11 mouse cellular contexts compared by ENCODE assay signal in the genomic region with DNA sequence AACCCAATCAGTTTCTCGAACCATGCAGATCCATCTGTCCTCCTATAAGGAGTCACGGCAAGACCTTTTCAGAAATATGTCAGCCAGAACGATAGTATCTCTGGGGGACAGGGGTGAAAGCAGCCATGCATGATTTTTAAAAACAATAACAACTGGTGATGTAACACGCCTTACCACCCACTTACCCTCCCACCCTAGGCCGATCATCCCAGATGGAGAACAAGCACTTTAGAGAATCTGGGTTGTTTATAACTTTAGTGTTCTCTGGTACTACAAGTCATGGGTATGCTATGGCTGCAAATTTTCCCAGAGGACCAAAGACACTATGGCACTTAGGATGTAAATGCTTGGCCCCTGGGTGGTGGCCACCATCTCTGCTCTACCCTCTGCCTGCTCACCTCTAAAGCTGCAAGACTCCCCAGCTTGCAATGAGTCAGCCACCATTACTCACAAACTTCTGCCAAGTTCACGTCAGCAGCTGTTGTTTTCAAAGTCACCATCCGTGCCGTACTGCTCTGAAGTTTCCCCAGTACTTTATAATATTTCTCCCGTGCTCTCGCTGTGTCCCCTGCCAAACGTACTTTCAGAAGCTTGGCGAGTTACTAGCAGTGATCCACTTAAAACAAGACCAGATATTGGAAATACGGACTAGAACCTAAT. TPM values are rescaled to one million over a fixed set of nuclear protein-coding genes. Genes with fewer than 3 reads are reported as not detected.
DNase-seq lines count a peak whose midpoint lies in the region; ATAC-seq lines count a peak whose summit lies in the region.
"Had no signal": no experiment of that assay in that cellular context is flagged by ENCODE, and none has a peak within 500 bp of the region (broad histone marks: within the 10 kb centered on the region; RNA-seq: fewer than 3 reads in every experiment).

No protein-coding gene starts in this region.

- H3K27ac ChIP-seq in lung, embryonic 15.5 days, result no peak overlapping the region
- H3K27ac ChIP-seq: forebrain, embryonic 10.5 days; hindbrain, embryonic 15.5 days; limb, embryonic 12.5 days had no signal

- H3K9ac ChIP-seq in lung, embryonic 15.5 days, result no peak overlapping the region
- H3K9ac ChIP-seq: hindbrain, embryonic 15.5 days; limb, embryonic 12.5 days had no signal

- ATAC-seq in lung, embryonic 15.5 days (ENCODE audit: borderline replicate concordance, extremely low read depth, low FRiP score, low TSS enrichment), result peak; percentile 32; the same call in 1 of the 2 replicates
- ATAC-seq in erythroblast, adult 5-6 weeks (replicated peaks; ENCODE audit: low FRiP score, poor library complexity, severe bottlenecking), result no peak

- no peak overlapping the region; the same call in 1 of the 2 replicates for H3K4me2 ChIP-seq in lung, embryonic 15.5 days
- H3K4me2 ChIP-seq: hindbrain, embryonic 15.5 days; limb, embryonic 12.5 days had no signal

- H3K9me3 ChIP-seq in lung, embryonic 15.5 days, result no peaks in the 10 kb centered on the region
- H3K9me3 ChIP-seq: forebrain, embryonic 10.5 days; hindbrain, embryonic 15.5 days; limb, embryonic 12.5 days had no signal

- WGBS in lung, embryonic 15.5 days, result 56% methylated on average over 13 of the region's 13 CpGs

- no peaks in the 10 kb centered on the region for H3K36me3 ChIP-seq in lung, embryonic 15.5 days
- H3K36me3 ChIP-seq: forebrain, embryonic 10.5 days; hindbrain, embryonic 15.5 days; limb, embryonic 12.5 days had no signal

- H3K4me1 ChIP-seq in lung, embryonic 15.5 days, result peaks cover 28% of the 10 kb centered on the region
- H3K4me1 ChIP-seq: limb, embryonic 12.5 days had no signal

- no peak overlapping the region for H3K4me3 ChIP-seq in lung, embryonic 15.5 days
- H3K4me3 ChIP-seq: forebrain, embryonic 10.5 days; hindbrain, embryonic 15.5 days; limb, embryonic 12.5 days had no signal

- peak; percentile 68 for DNase-seq in layer of hippocampus, adult 11-12 months (ENCODE audit: low spot score)
- no peak for DNase-seq in layer of hippocampus, adult 9-10 months (ENCODE audit: low spot score)
- peak; percentile 93 for DNase-seq in NIH3T3 (ENCODE audit: low read depth)
- peak; percentile 90 for DNase-seq in brain, adult 2 months (ENCODE audit: low read depth, low spot score)
- DNase-seq in thymus, postnatal 0 days (ENCODE audit: low spot score), result no peak
- DNase-seq: cerebellum, adult 11 months had no signal

- no peaks in the 10 kb centered on the region for H3K27me3 ChIP-seq in lung, embryonic 15.5 days
- H3K27me3 ChIP-seq: hindbrain, embryonic 15.5 days; limb, embryonic 12.5 days had no signal

RNA-seq across cellular contexts. Expression of a gene that starts 7.9 kb away (rescaled TPM):
- polyA plus RNA-seq in lung, embryonic 15.5 days (2015; fragmentation: Nextera tagmentation; extraction: Ambion mirVana), result 15.4 and 16.0 TPM in 2 replicates
- 8.1 and 8.4 TPM in 2 replicates for polyA plus RNA-seq in thymus, postnatal 0 days (2015; fragmentation: Nextera tagmentation; extraction: Ambion mirVana)
- total RNA-seq in erythroblast, adult 5-6 weeks (2015; ENCODE audit: low replicate concordance), result 4.8 and 5.0 TPM in 2 replicates
- total RNA-seq in erythroblast, adult 5-6 weeks (2017; ENCODE audit: low replicate concordance), result 3.1 and 3.6 TPM in 2 replicates

Comparison
In these comparisons a context has a peak if more than half of its experiments do, and no peak if none do; other contexts are left out.
1. DNase-seq: peak in layer of hippocampus, adult 11-12 months (single experiment), NIH3T3 (single experiment) and brain, adult 2 months (single experiment); none in layer of hippocampus, adult 9-10 months (single experiment) and thymus, postnatal 0 days (single experiment).